Mouse (Mus musculus): ENCODE data around the gene Tysnd1. TPM values are rescaled to one million over a fixed set of nuclear protein-coding genes. Genes with fewer than 3 reads are reported as not detected.
A peak's percentile ranks its signal among the peaks of the same experiment; 100 is the strongest.

Tysnd1 gene
- total RNA-seq, 4 experiments from 2014 or later = 58.1 to 133 (median 96.3) TPM

DNA sequence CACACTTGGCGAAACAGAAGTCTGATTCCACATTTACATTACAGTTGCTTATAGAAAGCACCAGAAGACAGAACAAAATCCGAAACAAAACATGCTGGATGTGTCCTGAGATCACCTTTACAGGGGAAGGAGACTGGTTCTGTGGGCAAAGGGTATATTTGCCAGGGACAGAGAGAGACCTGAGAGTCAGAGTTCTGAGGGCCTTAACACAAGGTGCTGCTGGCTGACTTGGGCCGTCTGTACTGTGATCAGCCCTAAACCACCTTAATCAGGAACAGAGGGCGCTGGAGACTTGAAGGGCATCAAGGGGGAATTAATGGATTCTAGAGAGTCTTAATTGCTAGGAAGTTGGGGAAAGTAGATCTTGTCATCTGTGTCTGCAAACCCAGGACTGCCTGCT, 1.8 kb upstream of the Tysnd1 start:
- DNase-seq = no peak

DNA sequence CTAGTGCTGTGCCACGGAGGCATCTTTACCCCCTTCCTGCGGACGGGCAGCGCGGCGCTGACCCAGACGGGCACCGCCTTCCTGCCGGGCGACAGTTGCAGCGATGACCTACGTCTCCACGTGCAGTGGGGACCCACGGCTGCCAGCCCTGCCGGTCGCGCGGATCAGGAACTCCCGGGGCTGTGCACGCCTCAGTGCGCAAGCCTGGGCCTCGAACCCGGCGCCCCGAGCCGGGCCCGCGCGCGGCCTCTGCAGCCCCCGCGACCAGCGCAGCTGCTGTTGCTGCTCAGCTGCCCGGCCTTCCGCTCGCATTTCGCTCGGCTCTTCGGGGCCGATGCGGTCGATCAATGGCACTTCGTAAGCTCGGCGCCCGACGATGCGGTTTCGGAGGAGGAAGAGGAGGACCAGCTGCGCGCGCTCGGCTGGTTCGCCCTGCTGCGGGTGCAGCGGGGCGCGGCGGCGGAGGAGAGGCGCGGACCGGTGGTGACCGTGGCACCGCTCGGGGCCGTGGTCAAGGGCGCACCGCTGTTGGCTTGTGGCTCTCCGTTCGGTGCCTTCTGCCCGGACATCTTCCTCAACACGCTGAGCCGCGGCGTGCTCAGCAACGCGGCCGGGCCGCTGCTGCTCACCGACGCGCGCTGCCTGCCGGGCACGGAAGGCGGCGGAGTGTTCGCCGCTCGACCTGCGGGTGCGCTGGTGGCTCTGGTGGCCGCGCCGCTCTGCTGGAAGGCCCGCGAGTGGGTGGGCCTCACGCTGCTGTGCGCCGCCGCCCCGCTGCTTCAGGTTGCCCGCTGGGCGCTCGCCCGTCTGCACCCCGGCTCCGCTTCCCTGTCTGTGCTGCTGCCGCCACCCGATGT, 617 bp downstream of the Tysnd1 start:
- no peak for DNase-seq

DNA sequence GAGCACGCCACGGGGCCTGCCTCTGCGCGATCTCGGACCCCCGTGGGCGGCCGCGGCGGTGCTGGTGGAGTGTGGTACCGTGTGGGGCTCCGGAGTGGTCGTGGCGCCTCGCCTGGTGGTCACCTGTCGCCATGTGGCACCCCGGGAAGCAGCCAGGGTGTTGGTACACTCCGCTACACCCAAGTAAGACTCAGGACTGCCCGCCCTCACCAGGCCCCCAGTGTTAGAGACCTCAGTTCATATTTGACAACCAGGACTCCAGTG, 1.2 kb downstream of the Tysnd1 start:
- DNase-seq = no peak

DNA sequence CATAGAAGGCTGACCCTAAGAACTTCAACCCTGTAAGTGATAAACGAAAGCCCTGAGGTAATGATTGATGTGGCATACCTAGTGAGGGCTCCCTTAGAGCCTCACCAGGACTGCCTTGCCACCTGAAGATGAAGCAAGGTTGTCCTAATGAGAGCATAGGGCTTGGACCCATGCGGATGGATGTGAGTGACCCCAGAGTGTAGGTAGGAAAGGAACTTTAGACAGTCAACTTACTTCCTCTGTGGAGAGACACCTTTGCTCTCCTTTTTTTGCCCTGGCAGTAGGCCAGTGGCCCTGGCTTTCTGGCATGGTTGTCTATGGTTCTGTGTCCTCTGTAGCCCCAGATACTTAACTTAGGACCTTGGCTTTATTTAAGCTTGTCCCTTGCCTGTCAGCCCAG, 1.7 kb downstream of the Tysnd1 start:
- peak; percentile 63 for DNase-seq

DNA sequence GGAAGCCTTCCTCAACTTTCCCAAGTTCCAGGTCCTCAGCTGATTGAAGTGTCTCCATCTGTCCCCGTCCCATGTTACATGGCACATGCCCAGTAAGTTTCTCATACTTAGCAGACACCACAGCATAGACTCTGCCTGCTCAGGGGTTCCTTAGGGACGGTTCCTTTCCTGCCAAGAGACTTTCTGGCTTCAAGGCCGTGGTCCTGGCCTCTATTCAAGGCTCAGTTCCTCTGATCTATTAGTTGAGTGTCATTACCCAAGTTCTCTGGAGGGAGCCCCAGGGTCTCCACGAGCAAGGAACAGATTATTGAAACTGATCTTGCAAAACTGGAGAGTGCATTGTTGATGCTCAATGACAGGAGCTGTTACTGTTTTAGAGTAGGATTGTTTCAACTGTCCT, 9.3 kb downstream of the Tysnd1 start:
- DNase-seq = peak; percentile 88

DNA sequence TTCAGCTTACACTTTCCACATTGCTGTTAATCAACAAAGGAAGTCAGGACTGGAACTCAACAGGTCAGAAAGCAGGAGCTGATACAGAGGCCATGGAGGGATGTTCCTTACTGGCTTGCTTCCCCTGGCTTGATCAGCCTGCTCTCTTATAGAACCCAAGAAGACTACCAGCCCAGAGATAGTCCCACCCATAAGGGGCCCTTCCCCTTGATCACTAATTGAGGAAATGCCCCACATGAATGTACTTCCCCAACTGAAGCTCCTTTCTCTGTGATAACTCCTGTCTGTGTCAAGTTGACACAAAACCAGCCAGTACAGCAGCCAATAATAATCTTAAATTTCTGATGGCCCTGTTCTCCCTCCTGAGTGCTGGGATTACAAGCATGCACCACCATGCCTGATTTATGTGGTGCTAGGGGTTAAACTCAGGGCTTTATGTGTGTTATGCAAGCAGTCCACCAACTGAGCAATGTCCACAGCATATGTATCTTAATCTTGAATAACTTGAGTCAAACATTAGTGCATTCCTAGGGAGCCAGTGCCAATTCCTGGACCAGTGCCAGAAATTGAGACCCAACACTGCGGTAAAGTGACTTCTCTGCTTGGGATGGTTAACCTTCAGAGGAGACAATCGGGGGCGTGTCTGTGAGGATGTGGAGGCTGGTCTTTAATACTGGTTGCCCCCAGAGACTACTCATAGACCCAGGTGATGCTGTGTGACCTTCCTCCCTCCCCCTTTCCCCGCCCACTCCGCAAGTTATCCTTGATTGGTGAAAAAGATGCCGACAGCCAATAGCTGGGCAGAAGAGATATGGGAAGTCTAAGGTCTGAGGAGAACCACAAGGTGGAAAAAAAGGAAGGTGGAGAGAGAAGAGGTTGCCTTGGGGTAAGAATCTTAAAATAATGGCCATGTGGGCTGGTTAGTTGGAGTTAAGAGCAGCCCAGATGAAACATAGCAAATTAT, 11.4 kb downstream of the Tysnd1 start:
- no peak for DNase-seq

DNA sequence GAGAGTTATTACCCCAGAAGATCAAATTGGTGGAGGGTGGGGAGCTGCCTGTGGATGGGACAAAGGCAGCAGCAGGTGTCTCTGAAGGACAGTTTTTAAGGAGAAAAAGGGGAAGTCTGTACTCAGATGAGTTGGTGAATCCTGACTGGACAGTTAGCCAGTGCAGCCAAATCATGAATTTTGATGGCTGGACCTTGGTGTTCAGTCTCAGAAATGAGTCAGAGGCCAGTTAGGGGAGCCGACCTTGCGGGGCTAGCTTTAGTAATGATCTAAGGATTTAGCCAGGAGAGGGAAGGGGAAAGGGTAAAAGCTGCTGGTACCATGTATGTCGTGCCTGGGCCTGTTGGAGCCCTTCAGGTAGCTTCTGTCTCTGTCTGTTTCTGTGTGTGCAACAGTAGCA, 18.3 kb downstream of the Tysnd1 start:
- peak; percentile 70 for DNase-seq

DNA sequence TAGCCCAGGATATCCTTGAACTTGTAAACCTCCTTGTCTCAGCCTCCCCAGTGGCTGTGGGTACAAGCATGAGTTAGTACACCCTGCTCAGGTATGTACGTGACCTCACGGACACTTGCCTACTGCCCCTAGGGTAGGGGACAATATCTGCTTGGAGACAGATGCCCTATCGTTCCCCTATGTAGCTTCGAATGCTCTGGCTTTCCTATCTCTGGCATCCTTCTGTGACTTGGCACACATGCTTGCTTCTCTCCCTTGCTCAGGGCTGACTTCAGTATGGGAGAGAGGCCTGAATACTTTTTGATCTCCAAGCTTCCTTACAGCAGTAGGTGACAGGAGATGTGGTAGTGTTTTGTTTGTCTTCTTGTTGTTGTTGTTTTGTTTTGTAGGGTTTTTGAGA, 18.8 kb downstream of the Tysnd1 start:
- no peak for DNase-seq

DNA sequence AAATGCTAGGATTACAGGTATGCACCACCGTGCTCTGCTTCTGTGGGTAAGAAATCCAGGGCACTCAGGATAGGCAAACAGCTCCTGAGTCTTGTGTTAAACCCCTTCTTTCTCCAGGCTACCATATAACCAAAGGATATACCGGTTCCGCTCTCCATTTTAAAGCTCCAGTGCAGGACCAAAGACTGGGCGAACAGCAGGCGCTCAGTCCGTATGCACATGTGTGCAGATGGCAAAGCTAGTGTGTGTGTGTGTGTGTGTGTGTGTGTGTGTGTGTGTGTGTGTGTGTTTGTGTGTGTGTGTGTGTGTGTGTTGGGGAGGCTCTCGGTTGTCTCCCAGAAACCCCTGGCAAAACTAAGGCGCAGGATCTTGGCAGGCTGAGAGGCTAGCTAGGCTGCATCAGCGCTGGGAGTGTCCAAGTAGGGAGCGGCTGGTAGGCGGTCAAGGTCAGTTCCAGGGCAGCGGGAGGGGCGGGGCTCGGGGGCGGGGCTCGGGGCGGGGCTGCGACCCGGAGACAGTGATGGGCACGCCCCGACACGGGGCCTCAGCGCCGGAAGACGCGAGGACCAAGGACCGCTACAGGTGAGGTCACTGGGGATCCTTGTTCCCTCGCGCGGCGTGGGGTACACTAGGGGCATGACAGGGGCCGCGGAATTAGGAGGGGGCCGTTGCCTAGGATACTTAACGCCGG, 19.6 kb downstream of the Tysnd1 start, which contains the start of gene Aifm2:
Gene Aifm2, plus strand, starts transcription at position 493 of the 691 bp plus-strand sequence.
- DNase-seq = peak; percentile 79

DNA sequence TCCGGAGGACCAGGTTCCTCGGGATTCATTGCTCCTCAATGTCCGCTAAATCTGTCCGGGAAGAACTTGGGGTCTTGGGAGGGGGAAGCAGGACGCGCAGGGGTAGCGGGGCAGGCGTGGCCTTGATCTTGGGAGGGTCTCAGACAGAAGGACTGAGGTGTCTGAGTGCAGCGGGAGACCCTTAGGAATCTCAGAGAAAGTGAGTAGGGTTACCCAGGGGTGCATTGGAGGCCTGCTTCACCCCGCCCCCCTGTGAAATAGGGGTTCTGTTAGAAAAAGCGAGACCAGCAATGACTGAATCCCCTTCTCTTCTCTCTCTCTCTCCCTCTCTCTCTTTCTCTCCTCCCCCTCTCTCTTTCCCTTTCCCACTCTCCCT, 20.1 kb downstream of the Tysnd1 start:
- DNase-seq = no peak

DNA sequence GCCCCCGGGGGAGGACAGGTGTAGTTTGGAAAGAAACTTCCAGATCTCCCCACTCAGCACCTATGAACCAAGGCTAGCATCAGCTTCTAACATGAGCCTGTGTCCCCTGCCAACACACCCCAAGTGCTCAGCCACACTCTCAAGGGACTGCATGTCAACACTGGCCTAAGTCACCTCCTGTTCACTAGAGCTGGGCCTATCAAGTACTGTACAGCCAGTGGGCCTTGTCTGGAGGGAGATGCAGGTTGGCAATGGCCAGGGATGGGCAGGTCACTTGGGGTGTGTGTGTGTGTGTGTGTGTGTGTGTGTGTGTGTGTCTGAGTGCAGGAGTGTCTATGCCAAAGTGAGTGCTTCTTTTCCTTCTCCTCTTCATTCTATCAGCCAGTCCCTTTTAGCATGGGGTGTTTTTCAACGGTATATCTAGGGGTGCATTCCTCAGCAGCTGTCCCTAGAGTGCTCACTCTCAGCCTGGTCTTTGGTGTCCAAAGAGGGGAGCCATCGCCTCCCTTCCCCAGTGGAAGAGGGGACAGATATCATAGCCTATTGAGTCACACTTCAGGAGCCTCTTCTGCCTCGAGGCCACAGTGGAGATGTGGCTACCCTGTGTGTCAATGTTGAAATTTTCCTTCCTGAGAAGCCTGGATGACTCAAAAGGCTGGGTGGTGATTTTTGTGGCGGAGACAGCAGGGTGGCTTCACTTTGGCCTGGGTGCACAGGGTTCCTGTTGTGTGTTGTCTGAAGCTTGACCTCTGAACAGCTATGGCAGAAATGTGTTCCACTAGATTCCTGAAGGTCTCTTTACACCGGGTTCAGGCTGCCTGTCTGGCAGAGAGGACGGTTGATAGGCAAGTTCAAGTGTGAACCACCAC, 20.9 kb downstream of the Tysnd1 start:
- peak; percentile 71 for DNase-seq

DNA sequence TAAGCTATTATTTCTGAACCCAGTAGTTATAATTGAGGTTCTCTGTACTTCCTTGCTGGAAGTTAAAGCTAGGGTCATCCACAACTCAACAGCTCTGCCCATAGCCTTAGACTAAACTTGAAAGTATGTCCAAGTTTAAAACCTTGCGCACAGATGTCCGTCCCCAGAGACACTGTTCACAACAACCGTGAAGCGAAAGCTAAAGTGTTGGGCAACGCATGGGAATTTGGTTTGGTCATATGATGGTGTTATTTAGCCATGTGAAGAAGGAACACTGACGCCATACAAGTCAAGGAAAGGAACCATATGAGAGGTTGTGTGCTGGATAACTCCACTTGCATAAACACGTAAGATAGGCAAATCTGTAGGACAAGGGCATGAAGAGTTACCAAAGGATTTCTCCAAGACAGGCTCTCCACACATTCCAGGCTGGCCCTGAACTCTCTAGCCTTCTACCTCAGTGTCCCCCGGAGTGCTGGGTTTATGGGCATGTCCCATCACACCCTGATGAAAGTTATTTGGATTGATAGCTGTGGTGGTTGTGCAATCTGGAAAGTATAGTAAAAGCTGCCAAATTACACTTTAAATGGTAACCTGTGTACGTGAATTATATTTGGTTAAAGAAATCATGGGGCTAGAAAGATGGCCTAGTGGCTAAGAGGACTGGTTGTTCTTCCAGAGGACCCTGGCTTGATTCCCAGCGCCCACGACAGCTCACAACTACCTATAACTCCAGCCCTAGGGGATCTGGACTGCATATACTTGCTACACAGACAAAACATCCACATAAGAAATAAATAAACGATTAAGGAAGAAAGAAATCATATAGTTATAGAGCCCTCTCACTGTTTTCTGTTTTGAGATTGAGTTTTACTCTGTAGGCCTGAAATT, 22.3 kb downstream of the Tysnd1 start:
- no peak for DNase-seq

DNA sequence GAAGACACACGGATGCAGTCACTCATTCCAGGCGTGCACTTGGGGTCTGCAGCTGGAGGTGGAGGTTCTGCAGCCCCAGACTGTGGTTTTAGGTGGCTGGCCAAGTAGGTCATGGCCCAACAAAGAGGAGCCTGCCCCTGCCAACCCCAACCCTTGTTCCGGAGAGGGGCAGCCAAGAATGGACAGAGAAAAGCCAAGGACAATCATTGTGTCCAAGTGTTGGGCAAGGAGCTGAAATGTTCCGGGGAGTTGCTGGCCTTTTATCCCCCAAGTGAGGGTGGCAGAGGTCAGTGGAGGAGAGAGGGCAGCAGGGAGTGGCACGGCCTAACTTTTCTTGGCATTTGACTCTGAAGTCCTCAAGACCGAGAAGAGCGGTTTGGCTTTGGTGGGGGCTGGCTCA, 25.0 kb downstream of the Tysnd1 start:
- peak; percentile 79 for DNase-seq

DNA sequence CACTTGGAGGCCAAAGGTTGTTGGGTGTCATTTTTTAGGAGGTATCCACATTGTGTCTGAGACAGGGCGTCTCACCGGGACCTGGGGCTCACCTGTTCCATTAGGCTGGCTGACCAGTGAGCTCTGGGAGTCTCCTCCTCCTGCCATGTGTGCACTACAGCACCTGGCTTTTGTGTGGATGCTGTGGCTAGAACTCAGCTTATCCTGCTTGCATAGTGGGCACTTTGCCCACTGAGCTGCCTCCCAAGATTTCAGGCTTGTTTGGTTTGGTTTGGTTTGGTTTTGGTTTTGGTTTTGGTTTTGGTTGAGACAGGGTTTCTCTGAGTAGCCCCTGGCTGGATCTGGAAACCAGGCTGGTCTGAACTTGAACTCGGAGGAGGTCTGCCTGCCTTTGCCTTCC, 26.9 kb downstream of the Tysnd1 start:
- no peak for DNase-seq

DNA sequence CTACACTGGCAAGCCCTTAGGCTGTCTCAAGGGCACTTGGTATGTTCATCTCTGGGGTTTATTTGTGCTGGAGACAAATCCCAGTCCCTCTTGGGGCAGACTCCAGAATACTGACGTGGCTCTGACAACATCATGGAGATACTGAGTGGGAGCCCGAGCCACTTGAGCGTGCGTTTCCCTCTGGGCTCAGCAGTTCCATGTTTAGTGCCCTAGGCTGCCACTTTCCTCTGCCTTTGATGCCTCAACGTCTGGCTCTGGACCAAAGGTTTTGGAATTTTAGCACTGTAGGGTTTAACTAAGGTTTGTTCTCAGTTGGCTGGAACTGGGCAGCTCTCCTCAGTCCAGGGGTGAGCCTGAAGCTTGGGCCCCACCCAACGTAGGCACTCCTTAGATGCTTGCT, 28.0 kb downstream of the Tysnd1 start:
- DNase-seq = no peak

DNA sequence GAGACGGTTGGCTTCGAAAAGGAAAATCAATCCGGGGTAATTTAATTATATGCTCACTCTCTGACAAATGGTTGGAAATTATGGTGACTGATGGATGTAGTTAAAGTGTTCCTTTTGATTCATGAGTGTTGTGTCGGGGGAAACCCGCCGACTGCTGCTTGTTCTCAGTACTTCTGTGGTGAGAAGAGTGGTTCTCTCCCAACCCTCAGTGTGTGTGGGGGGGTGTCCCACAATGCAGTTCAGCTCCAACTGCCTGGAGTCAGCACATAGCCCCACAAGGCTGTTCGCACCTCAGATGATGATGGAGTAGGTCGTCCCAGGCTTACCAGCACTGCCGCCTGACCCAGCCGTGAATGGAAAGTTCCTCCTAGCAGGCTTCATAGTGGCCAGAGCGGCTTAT, 33.9 kb downstream of the Tysnd1 start:
- no peak for DNase-seq

DNA sequence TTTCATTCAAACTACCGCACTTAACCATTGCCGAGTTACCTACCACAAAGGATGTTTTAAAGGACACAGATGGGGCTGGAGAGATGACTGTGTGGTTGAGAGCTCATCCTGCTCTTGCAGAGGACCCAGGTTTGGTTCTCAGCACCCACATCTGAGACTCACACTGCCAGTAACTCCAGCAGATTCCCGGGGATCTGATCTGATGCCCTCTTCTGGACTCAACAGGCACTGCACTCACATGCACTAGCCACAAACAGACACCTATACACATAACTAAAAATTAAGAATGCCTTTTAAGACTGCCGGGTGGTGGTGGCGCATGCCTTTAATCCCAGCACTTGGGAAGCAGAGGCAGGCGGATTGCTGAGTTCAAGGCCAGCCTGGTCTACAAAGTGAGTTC, 34.9 kb downstream of the Tysnd1 start:
- no peak for DNase-seq

DNA sequence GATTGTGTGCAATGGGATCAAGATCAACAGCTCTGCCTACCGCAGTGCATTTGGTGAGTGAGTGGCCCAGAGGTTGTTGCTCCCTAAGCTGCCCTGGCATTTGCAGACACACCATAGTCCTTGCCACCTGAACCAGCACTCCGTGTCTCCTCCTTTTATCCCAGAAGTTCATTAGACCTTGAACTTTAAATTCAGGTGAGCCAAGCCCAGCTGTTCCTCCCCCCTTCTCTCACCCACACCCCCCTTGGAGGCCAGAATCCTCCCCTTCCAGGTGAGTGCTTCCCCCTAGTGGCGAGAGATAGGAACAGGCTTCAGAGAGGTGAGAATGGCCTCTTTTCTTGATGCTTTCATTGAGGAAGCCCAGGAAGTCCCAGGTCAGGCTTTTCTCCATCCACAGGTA, 39.1 kb downstream of the Tysnd1 start:
- no peak for DNase-seq

DNA sequence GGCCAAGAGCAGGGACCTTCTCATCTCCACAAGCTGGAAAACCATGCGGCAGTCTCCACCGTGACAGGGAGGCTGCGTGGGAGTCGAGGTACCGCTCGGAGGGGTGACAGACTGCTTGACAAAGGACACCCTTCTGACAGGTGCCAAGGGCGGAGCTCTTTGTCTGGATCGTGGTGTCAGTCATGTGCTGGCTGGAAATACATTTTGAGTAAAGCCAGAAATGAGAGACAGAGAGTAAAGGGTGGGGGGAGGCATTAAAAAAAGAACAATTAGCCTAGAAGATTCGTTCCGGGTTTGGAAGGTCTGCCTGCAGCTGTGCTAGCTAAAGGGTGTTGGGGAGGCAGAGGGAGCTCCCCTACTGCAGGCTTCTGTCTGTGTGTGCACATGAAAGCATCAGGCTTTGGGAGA, 41.4 kb downstream of the Tysnd1 start:
- no peak for DNase-seq

DNA sequence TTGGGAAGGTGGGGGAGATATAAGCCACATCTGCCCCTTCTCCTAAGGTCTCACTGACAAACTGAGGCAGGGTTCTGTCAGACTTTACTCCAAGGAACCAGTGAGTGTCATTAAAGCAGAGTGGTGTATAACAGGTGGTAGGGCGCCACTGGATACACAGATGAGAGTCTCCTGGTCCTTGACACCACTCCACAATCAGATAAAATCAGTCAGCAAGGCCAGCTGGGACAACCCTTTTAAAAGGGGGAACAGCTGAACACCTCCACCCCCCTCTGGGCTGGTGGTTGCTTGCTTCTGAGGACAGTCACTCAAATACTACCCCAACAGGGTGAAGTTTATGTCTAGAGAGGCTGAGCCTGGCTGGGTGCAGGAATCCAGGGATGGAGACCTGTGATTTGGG, 42.2 kb downstream of the Tysnd1 start:
- no peak for DNase-seq

DNA sequence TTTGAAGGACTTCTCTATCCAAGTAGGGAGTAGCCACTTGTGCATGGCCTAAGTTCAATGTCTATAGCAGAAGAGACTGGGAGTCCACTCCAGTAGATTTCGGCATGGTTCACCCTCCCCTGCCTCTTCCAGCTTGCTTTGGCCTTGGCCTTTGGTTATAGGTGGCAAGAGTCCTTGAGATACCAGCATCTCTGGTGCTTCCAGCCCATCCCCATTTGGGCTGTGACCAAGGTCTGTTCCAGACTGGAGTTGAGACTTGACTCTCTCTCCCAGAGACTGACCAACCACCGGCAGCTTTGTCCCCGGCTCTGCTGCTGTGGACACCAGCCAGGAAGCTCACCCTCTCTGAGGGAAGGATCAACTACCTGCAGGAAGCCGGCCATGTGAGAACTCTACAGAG, 42.8 kb downstream of the Tysnd1 start:
- peak; percentile 61 for DNase-seq
